Mouse (Mus musculus) G1E (cell line): ENCODE results near the gene Dlgap1.

Source experiments
- GATA1 ChIP-seq: IDR thresholded peaks from 2 replicates; pipeline ENCODE4 v1.6.1; 2012; ENCODE audit warnings: borderline replicate concordance, low read length, inconsistent platforms, mixed read lengths
- TAL1 ChIP-seq: conservative IDR thresholded peaks from 2 replicates; pipeline ENCODE4 v1.6.1; 2012; ENCODE audit warnings: low read depth, low read length, inconsistent platforms, mixed read lengths

- TF ChIP-seq GATA1 (no peak), TAL1 (no peak)
Measured at GRCm38 (mm10) chr17:70850996-70851991, 882.4 kb downstream of the Dlgap1 start.
